Mouse (Mus musculus): ENCODE results near the gene Dtd1. TPM values are rescaled to one million over a fixed set of nuclear protein-coding genes. Genes with fewer than 3 reads are reported as not detected.

The Dtd1 gene
- polyA plus RNA-seq, 1 experiment from 2014 or later, result 67.8 TPM

- Histone ChIP-seq H3K27me3 (no peaks in the 10 kb centered on the region), H3K36me3 (no peaks in the 10 kb centered on the region), H3K27ac (replicated peaks) (no peak overlapping the region), H3K4me3 (no peak overlapping the region), H3K9me3 (no peaks in the 10 kb centered on the region), H3K9ac (replicated peaks) (no peak overlapping the region), H3K4me1 (peaks cover 11% of the 10 kb centered on the region), H3K4me2 (replicated peaks) (no peak overlapping the region)
- ATAC-seq (replicated peaks), result no peak
- WGBS, result 25% methylated on average over 5 of the region's 5 CpGs
Measured at GRCm38 (mm10) chr2:144720407-144720959, 120.8 kb downstream of the Dtd1 start.

GRCm38 (mm10) chr2:144724679-144725078, 125.0 kb downstream of the Dtd1 start:
- Histone ChIP-seq H3K4me1 (no peaks in the 10 kb centered on the region), H3K9me3 (no peaks in the 10 kb centered on the region), H3K27me3 (no peaks in the 10 kb centered on the region), H3K4me3 (no peak overlapping the region), H3K36me3 (no peaks in the 10 kb centered on the region), H3K9ac (replicated peaks) (no peak overlapping the region), H3K27ac (replicated peaks) (no peak overlapping the region), H3K4me2 (replicated peaks) (no peak overlapping the region)
- ATAC-seq (replicated peaks), result 0 out of 2 replicates have a peak, but pooled peaks have one; percentile 49
- 97% methylated on average over 1 of the region's 1 CpGs for WGBS

GRCm38 (mm10) chr2:144727136-144727535, 127.4 kb downstream of the Dtd1 start:
- ATAC-seq (replicated peaks), result no peak
- Histone ChIP-seq H3K27ac (replicated peaks) (no peak overlapping the region), H3K4me2 (replicated peaks) (no peak overlapping the region), H3K9ac (replicated peaks) (no peak overlapping the region), H3K9me3 (no peaks in the 10 kb centered on the region), H3K4me3 (no peak overlapping the region), H3K27me3 (no peaks in the 10 kb centered on the region), H3K36me3 (no peaks in the 10 kb centered on the region), H3K4me1 (no peaks in the 10 kb centered on the region)
- 94% methylated on average over 3 of the region's 3 CpGs for WGBS

GRCm38 (mm10) chr2:144729776-144730175, 130.1 kb downstream of the Dtd1 start:
- ATAC-seq (replicated peaks), result no peak
- Histone ChIP-seq H3K9me3 (no peaks in the 10 kb centered on the region), H3K4me3 (no peak overlapping the region), H3K27me3 (no peaks in the 10 kb centered on the region), H3K27ac (replicated peaks) (no peak overlapping the region), H3K4me2 (replicated peaks) (no peak overlapping the region), H3K9ac (replicated peaks) (no peak overlapping the region), H3K4me1 (no peaks in the 10 kb centered on the region), H3K36me3 (no peaks in the 10 kb centered on the region)
- WGBS, result 98% methylated on average over 2 of the region's 2 CpGs

GRCm38 (mm10) chr2:144738161-144738560, 138.5 kb downstream of the Dtd1 start:
- H3K27me3 ChIP-seq, result no peaks in the 10 kb centered on the region
- no peaks in the 10 kb centered on the region for H3K4me1 ChIP-seq
- no peak overlapping the region for H3K27ac ChIP-seq (replicated peaks)
- no peak overlapping the region for H3K9ac ChIP-seq (replicated peaks)
- WGBS, result 91% methylated on average over 5 of the region's 5 CpGs
- H3K9me3 ChIP-seq, result no peaks in the 10 kb centered on the region
- no peak for ATAC-seq (replicated peaks)
- no peaks in the 10 kb centered on the region for H3K36me3 ChIP-seq
- no peak overlapping the region for H3K4me3 ChIP-seq
- H3K4me2 ChIP-seq (replicated peaks), result no peak overlapping the region

GRCm38 (mm10) chr2:144738576-144738975, 138.9 kb downstream of the Dtd1 start:
- no peak overlapping the region for H3K4me2 ChIP-seq (replicated peaks)
- H3K9ac ChIP-seq (replicated peaks), result no peak overlapping the region
- H3K27me3 ChIP-seq, result no peaks in the 10 kb centered on the region
- H3K27ac ChIP-seq (replicated peaks), result no peak overlapping the region
- ATAC-seq (replicated peaks), result no peak
- H3K9me3 ChIP-seq, result no peaks in the 10 kb centered on the region
- no peak overlapping the region for H3K4me3 ChIP-seq
- no peaks in the 10 kb centered on the region for H3K4me1 ChIP-seq
- no peaks in the 10 kb centered on the region for H3K36me3 ChIP-seq
- WGBS, result 78% methylated on average over 5 of the region's 5 CpGs

- Histone ChIP-seq H3K4me2 (replicated peaks) (no peak overlapping the region), H3K27ac (replicated peaks) (no peak overlapping the region), H3K9ac (replicated peaks) (no peak overlapping the region), H3K36me3 (no peaks in the 10 kb centered on the region), H3K4me3 (no peak overlapping the region), H3K27me3 (no peaks in the 10 kb centered on the region), H3K4me1 (no peaks in the 10 kb centered on the region), H3K9me3 (no peaks in the 10 kb centered on the region)
- WGBS, result 87% methylated on average over 6 of the region's 6 CpGs
- ATAC-seq (replicated peaks), result no peak
Measured at GRCm38 (mm10) chr2:144740577-144740997, 140.9 kb downstream of the Dtd1 start.

GRCm38 (mm10) chr2:144741973-144742372, 142.3 kb downstream of the Dtd1 start:
- no peak overlapping the region for H3K9ac ChIP-seq (replicated peaks)
- no peak overlapping the region for H3K4me2 ChIP-seq (replicated peaks)
- H3K27me3 ChIP-seq, result no peaks in the 10 kb centered on the region
- H3K4me1 ChIP-seq, result no peaks in the 10 kb centered on the region
- no peak overlapping the region for H3K4me3 ChIP-seq
- ATAC-seq (replicated peaks), result peak; percentile 48; the same call in 1 of the 2 replicates
- H3K27ac ChIP-seq (replicated peaks), result no peak overlapping the region
- 80% methylated on average over 10 of the region's 10 CpGs for WGBS
- H3K36me3 ChIP-seq, result no peaks in the 10 kb centered on the region
- no peaks in the 10 kb centered on the region for H3K9me3 ChIP-seq

- no peak for ATAC-seq (replicated peaks)
- Histone ChIP-seq H3K4me3 (no peak overlapping the region), H3K9me3 (no peaks in the 10 kb centered on the region), H3K27me3 (no peaks in the 10 kb centered on the region), H3K36me3 (no peaks in the 10 kb centered on the region), H3K9ac (replicated peaks) (no peak overlapping the region), H3K4me2 (replicated peaks) (no peak overlapping the region), H3K27ac (replicated peaks) (no peak overlapping the region), H3K4me1 (no peaks in the 10 kb centered on the region)
- WGBS, result 85% methylated on average over 5 of the region's 5 CpGs
Measured at GRCm38 (mm10) chr2:144743316-144743715, 143.6 kb downstream of the Dtd1 start.

- Histone ChIP-seq H3K4me3 (no peak overlapping the region), H3K9me3 (no peaks in the 10 kb centered on the region), H3K4me1 (no peaks in the 10 kb centered on the region), H3K27ac (replicated peaks) (no peak overlapping the region), H3K36me3 (no peaks in the 10 kb centered on the region), H3K4me2 (replicated peaks) (no peak overlapping the region), H3K27me3 (no peaks in the 10 kb centered on the region), H3K9ac (replicated peaks) (no peak overlapping the region)
- 94% methylated on average over 2 of the region's 2 CpGs for whole genome bisulfite sequencing
- no peak for ATAC-seq (replicated peaks)
Measured at GRCm38 (mm10) chr2:144745266-144745665, 145.6 kb downstream of the Dtd1 start.

GRCm38 (mm10) chr2:144746046-144746783, 146.5 kb downstream of the Dtd1 start:
- H3K4me2 ChIP-seq (replicated peaks), result no peak overlapping the region
- H3K9ac ChIP-seq (replicated peaks), result no peak overlapping the region
- ATAC-seq (replicated peaks), result no peak
- H3K4me3 ChIP-seq, result no peak overlapping the region
- no peaks in the 10 kb centered on the region for H3K9me3 ChIP-seq
- no peaks in the 10 kb centered on the region for H3K27me3 ChIP-seq
- H3K27ac ChIP-seq (replicated peaks), result no peak overlapping the region
- WGBS, result 65% methylated on average over 4 of the region's 4 CpGs
- no peaks in the 10 kb centered on the region for H3K4me1 ChIP-seq
- no peaks in the 10 kb centered on the region for H3K36me3 ChIP-seq

- WGBS, result 87% methylated on average over 6 of the region's 6 CpGs
- Histone ChIP-seq H3K27me3 (no peaks in the 10 kb centered on the region), H3K9me3 (no peaks in the 10 kb centered on the region), H3K4me3 (no peak overlapping the region), H3K9ac (replicated peaks) (no peak overlapping the region), H3K36me3 (no peaks in the 10 kb centered on the region), H3K4me1 (no peaks in the 10 kb centered on the region), H3K4me2 (replicated peaks) (no peak overlapping the region), H3K27ac (replicated peaks) (no peak overlapping the region)
- no peak for ATAC-seq (replicated peaks)
Measured at GRCm38 (mm10) chr2:144753604-144754003, 153.9 kb downstream of the Dtd1 start.

GRCm38 (mm10) chr2:144755016-144755415, 155.3 kb downstream of the Dtd1 start:
- Histone ChIP-seq H3K27me3 (no peaks in the 10 kb centered on the region), H3K4me2 (replicated peaks) (no peak overlapping the region), H3K27ac (replicated peaks) (no peak overlapping the region), H3K4me3 (no peak overlapping the region), H3K36me3 (no peaks in the 10 kb centered on the region), H3K9ac (replicated peaks) (no peak overlapping the region), H3K9me3 (no peaks in the 10 kb centered on the region), H3K4me1 (no peaks in the 10 kb centered on the region)
- WGBS, result 86% methylated on average over 2 of the region's 2 CpGs
- no peak for ATAC-seq (replicated peaks)

Data from forebrain, embryonic 15.5 days (tissue).